Mouse (Mus musculus): ENCODE results near the gene Rarg. TPM values are rescaled to one million over a fixed set of nuclear protein-coding genes. Genes with fewer than 3 reads are reported as not detected.

Gene Rarg
- total RNA-seq, 2 experiments from 2014 or later = 12.2 to 14.1 TPM

- TF ChIP-seq CTCF (conservative IDR thresholded peaks at IDR 0.05) = no peak
- DNase-seq (ENCODE audit: low spot score in 2 of 2) = no peak
- peak overlapping the region; percentile 98 for H3K27ac ChIP-seq
- H3K4me3 ChIP-seq = peak overlapping the region; percentile 95
Observed at GRCm38 (mm10) chr15:102278726-102279091, 21.4 kb upstream of the Rarg start.

GRCm38 (mm10) chr15:102273982-102274716 is 16.8 kb upstream of the Rarg start:
- peak; percentile 61 for TF ChIP-seq CTCF (conservative IDR thresholded peaks at IDR 0.05)

GRCm38 (mm10) chr15:102271441-102271840 is 14.1 kb upstream of the Rarg start:
- no peak for TF ChIP-seq CTCF (conservative IDR thresholded peaks at IDR 0.05)
- Histone ChIP-seq H3K4me3 (no peak overlapping the region), H3K27ac (no peak overlapping the region)
- no peak for DNase-seq (ENCODE audit: low spot score in 2 of 2)

More at GRCm38 (mm10) chr15:102273982-102274716, 16.8 kb upstream of the Rarg start:
- no peak for DNase-seq (ENCODE audit: low spot score in 2 of 2)
- H3K27ac ChIP-seq = no peak overlapping the region
- H3K4me3 ChIP-seq = no peak overlapping the region

- Histone ChIP-seq H3K4me3 (no peak within 1 kb of the TSS), H3K27ac (no peak within 1 kb of the TSS)
- no peak for DNase-seq (ENCODE audit: low spot score in 2 of 2)
- TF ChIP-seq CTCF (conservative IDR thresholded peaks at IDR 0.05) = no peak
Observed at GRCm38 (mm10) chr15:102270274-102270960, 13.1 kb upstream of the Rarg start, which contains the start of gene Gm9918. Gene Gm9918, plus strand, starts transcription at chr15:102270563.

GRCm38 (mm10) chr15:102265548-102265947 is 8.2 kb upstream of the Rarg start:
- DNase-seq (ENCODE audit: low spot score in 2 of 2) = no peak
- no peak overlapping the region for H3K4me3 ChIP-seq
- no peak overlapping the region for H3K27ac ChIP-seq
- peak; percentile 36 for TF ChIP-seq CTCF (conservative IDR thresholded peaks at IDR 0.05)

GRCm38 (mm10) chr15:102263037-102263436 is 5.7 kb upstream of the Rarg start:
- DNase-seq (ENCODE audit: low spot score in 2 of 2) = no peak
- H3K27ac ChIP-seq = no peak overlapping the region
- H3K4me3 ChIP-seq = no peak overlapping the region
- TF ChIP-seq CTCF (conservative IDR thresholded peaks at IDR 0.05) = no peak

- DNase-seq (ENCODE audit: low spot score in 2 of 2) = no peak
- no peak for TF ChIP-seq CTCF (conservative IDR thresholded peaks at IDR 0.05)
- Histone ChIP-seq H3K4me3 (no peak overlapping the region), H3K27ac (no peak overlapping the region)
Observed at GRCm38 (mm10) chr15:102262582-102262981, 5.3 kb upstream of the Rarg start.

GRCm38 (mm10) chr15:102258581-102259253 is 1.4 kb upstream of the Rarg start:
- no peak overlapping the region for H3K4me3 ChIP-seq
- H3K27ac ChIP-seq = peak overlapping the region; percentile 90; the same call in 1 of the 2 replicates
- DNase-seq (ENCODE audit: low spot score in 2 of 2) = no peak
- TF ChIP-seq CTCF (conservative IDR thresholded peaks at IDR 0.05) = no peak

- TF ChIP-seq CTCF (conservative IDR thresholded peaks at IDR 0.05) = no peak
- Histone ChIP-seq H3K27ac (peak overlapping the region; percentile 90), H3K4me3 (peak overlapping the region; percentile 63)
- DNase-seq (ENCODE audit: low spot score in 2 of 2) = no peak
Observed at GRCm38 (mm10) chr15:102258076-102258470, 756 bp upstream of the Rarg start.

GRCm38 (mm10) chr15:102256431-102257201 is 701 bp downstream of the Rarg start:
- TF ChIP-seq CTCF (conservative IDR thresholded peaks at IDR 0.05) = no peak
- Histone ChIP-seq H3K4me3 (peak overlapping the region; percentile 63), H3K27ac (peak overlapping the region; percentile 90)
- no peak for DNase-seq (ENCODE audit: low spot score in 2 of 2)

- no peak overlapping the region for H3K4me3 ChIP-seq
- H3K27ac ChIP-seq = no peak overlapping the region
- no peak for TF ChIP-seq CTCF (conservative IDR thresholded peaks at IDR 0.05)
- no peak for DNase-seq (ENCODE audit: low spot score in 2 of 2)
Observed at GRCm38 (mm10) chr15:102255547-102256255, 1.6 kb downstream of the Rarg start.

- DNase-seq (ENCODE audit: low spot score in 2 of 2) = no peak
- Histone ChIP-seq H3K4me3 (no peak overlapping the region), H3K27ac (no peak overlapping the region; the same call in 1 of the 2 replicates)
- TF ChIP-seq CTCF (conservative IDR thresholded peaks at IDR 0.05) = no peak
Observed at GRCm38 (mm10) chr15:102250521-102250920, 6.8 kb downstream of the Rarg start.
